Mouse (Mus musculus): ENCODE measurements around the gene G3bp1. TPM values are rescaled to one million over a fixed set of nuclear protein-coding genes. Genes with fewer than 3 reads are reported as not detected.

Gene G3bp1
- polyA plus RNA-seq, 1 experiment from 2014 or later: 109 TPM

GRCm38 (mm10) chr11:55545690-55546089 lies 76.2 kb downstream of the G3bp1 start:
- no peak; the same call in 1 of the 2 replicates for TF ChIP-seq CTCF (IDR thresholded peaks at IDR 0.05; ENCODE audit: low read depth)
- Histone ChIP-seq H3K27me3 (ENCODE audit: insufficient read depth, low read length) (no peaks in the 10 kb centered on the region), H3K4me3 (replicated peaks; ENCODE audit: low read depth, low read length) (no peak overlapping the region), H3K4me2 (ENCODE audit: low read length) (no peak overlapping the region), H3K27ac (no peak overlapping the region), H3K9me3 (replicated peaks; ENCODE audit: low read length) (no peaks in the 10 kb centered on the region), H3K36me3 (ENCODE audit: insufficient read depth, low read length) (no peaks in the 10 kb centered on the region), H3K4me1 (replicated peaks; ENCODE audit: insufficient read depth, low read length) (no peaks in the 10 kb centered on the region), H3K9ac (ENCODE audit: low read depth, low read length) (no peak overlapping the region)
- DNase-seq (ENCODE audit: low spot score) (no peak), ATAC-seq (replicated peaks; ENCODE audit: low FRiP score, low read depth) (no peak)
- WGBS: 89% methylated on average over 1 of the region's 1 CpGs

Small RNA genes lying within 50 kb of the gene (microRNA-seq; reads per million reads assigned to microRNA genes)
- not detected for gene Mir7652

Other genes starting within 250 kb of the G3bp1 start
- 0.05 and 0.08 TPM in 2 replicates for gene Fat2, start 133.1 kb upstream of the G3bp1 start, polyA plus RNA-seq (2015; fragmentation: Nextera tagmentation; extraction: Ambion mirVana)
- gene Sparc, start 46.5 kb upstream of the G3bp1 start, polyA plus RNA-seq (2015; fragmentation: Nextera tagmentation; extraction: Ambion mirVana): 1,281 and 1,429 TPM in 2 replicates
- 495 and 517 TPM in 2 replicates for gene Atox1, start 8.4 kb upstream of the G3bp1 start, polyA plus RNA-seq (2015; fragmentation: Nextera tagmentation; extraction: Ambion mirVana)
- gene Glra1, start 138.5 kb downstream of the G3bp1 start, polyA plus RNA-seq (2015; fragmentation: Nextera tagmentation; extraction: Ambion mirVana): not detected in 2 replicates